Mouse (Mus musculus): ENCODE measurements at regions not wholly inside any gene's neighbourhood (a gene's known extent, or its start where the extent isn't known, plus 50 kb on each side); places are given as distances from the start of the nearest gene placed in this dataset.

DNA sequence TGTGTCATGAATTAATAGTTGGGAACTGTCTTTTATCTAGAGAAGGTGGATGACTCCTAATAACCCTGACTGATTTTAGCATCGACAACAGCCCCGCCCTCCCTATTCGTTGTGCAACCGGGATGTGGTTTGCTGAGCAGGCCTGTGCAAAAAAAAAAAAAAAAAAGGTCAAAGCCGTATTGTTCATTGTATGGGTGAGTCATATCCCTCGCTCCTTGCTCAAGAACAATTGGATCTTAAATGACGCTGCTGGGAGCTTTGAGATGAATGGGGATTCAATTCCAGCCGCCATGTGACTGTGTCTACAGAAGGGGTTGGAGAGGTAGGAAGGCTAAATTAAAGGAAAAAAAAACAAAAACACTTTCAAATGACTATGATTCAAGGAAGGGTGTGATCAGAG, 68.1 kb upstream of the Abca1 start:
- TF ChIP-seq TAL1 (IDR thresholded peaks at IDR 0.05; ENCODE audit: low read length) (no peak), GATA1 (IDR thresholded peaks at IDR 0.05; ENCODE audit: low read length) (no peak)

Measured in erythroblast, embryonic 14.5 days (primary cell).